Mouse (Mus musculus) limb, embryonic 12.5 days (tissue): ENCODE results near the gene Arrb2. TPM values are rescaled to one million over a fixed set of nuclear protein-coding genes. Genes with fewer than 3 reads are reported as not detected.

Experiments
- ATAC-seq: fragments of 200-750 bp; cut with Nextera tagmentation; 2 replicates; pipeline ENCODE4 v1.8.0; 2017; ENCODE audit warnings: low read depth, moderate TSS enrichment; ENCODE audit not compliant: insufficient number of reproducible peaks, insufficient read depth, low FRiP score, low TSS enrichment
- H3K27ac ChIP-seq: fragments of 300-500 bp; sonication (generic); 2 replicates; pipeline ENCODE4 v1.5.1; 2016; ENCODE audit warnings: mild to moderate bottlenecking, moderate library complexity
- H3K27me3 ChIP-seq: fragments of 300-500 bp; sonication (generic); 2 replicates; pipeline ENCODE4 v1.6.1; 2016; ENCODE audit warnings: mild to moderate bottlenecking, moderate library complexity
- H3K36me3 ChIP-seq: fragments of 300-500 bp; sonication (generic); 2 replicates; pipeline ENCODE4 v1.6.1; 2016; ENCODE audit warnings: mild to moderate bottlenecking, moderate library complexity
- H3K4me1 ChIP-seq: fragments of 300-500 bp; sonication (generic); replicated peaks from 2 replicates; pipeline ENCODE4 v1.6.1; 2016
- H3K4me2 ChIP-seq: fragments of 300-500 bp; sonication (generic); 2 replicates; pipeline ENCODE4 v1.6.1; 2016; ENCODE audit warnings: mild to moderate bottlenecking, moderate library complexity
- H3K4me3 ChIP-seq: fragments of 300-500 bp; sonication (generic); replicated peaks from 2 replicates; pipeline ENCODE4 v1.5.1; 2016; ENCODE audit warnings: mild to moderate bottlenecking
- H3K9ac ChIP-seq: fragments of 300-500 bp; sonication (generic); replicated peaks from 2 replicates; pipeline ENCODE4 v1.6.1; 2016; ENCODE audit warnings: mild to moderate bottlenecking, moderate library complexity
- H3K9me3 ChIP-seq: fragments of 300-500 bp; sonication (generic); 2 replicates; pipeline ENCODE4 v1.6.1; 2016; ENCODE audit warnings: mild to moderate bottlenecking, moderate library complexity
- WGBS: fragments of 180-500 bp; shearing (Covaris S2); methylation state at CpG from one replicate; pipeline ENCODE4 v1.1.7; 2016; 5-methylcytosine and 5-hydroxymethylcytosine counted together
- polyA plus RNA-seq: library from polyadenylated mRNA; unstranded; fragments of >200 nt; fragmentation: Nextera tagmentation; extraction: Ambion mirVana; gene quantifications from 2 replicates; pipeline ENCODE4 v1.2.1, GENCODE M21; 2016

Gene Arrb2
- polyA plus RNA-seq, 1 experiment from 2014 or later: 18.8 TPM

- ATAC-seq: no peak
- no peak overlapping the region for H3K4me3 ChIP-seq
- no peak overlapping the region for H3K4me2 ChIP-seq
- no peaks in the 10 kb centered on the region for H3K9me3 ChIP-seq
- WGBS: 81% methylated on average over 6 of the region's 6 CpGs
- H3K9ac ChIP-seq: no peak overlapping the region
- H3K4me1 ChIP-seq: 0 out of 2 replicates have a peak, but pooled peaks cover 3% of the 10 kb centered on the region
- H3K27me3 ChIP-seq: no peaks in the 10 kb centered on the region
- peaks cover 30% of the 10 kb centered on the region for H3K36me3 ChIP-seq
- no peak overlapping the region for H3K27ac ChIP-seq
These were observed 12.2 kb downstream of the Arrb2 start for GRCm38 (mm10) chr11:70444667-70445066.

- Histone ChIP-seq H3K4me1 (0 out of 2 replicates have a peak, but pooled peaks cover 3% of the 10 kb centered on the region), H3K27ac (no peak overlapping the region), H3K4me3 (no peak overlapping the region), H3K4me2 (no peak overlapping the region), H3K27me3 (no peaks in the 10 kb centered on the region), H3K9ac (no peak overlapping the region), H3K36me3 (peaks cover 9% of the 10 kb centered on the region; the same call in 1 of the 2 replicates), H3K9me3 (no peaks in the 10 kb centered on the region)
- no peak for ATAC-seq
- 43% methylated on average over 3 of the region's 3 CpGs for WGBS
These were observed 14.3 kb downstream of the Arrb2 start for GRCm38 (mm10) chr11:70446756-70447155.

GRCm38 (mm10) chr11:70447373-70447772, 14.9 kb downstream of the Arrb2 start:
- WGBS: 67% methylated on average over 1 of the region's 1 CpGs

GRCm38 (mm10) chr11:70450926-70451325, 18.5 kb downstream of the Arrb2 start:
- no peak for ATAC-seq
- WGBS: 85% methylated on average over 2 of the region's 2 CpGs
- peaks cover 11% of the 10 kb centered on the region for H3K36me3 ChIP-seq
- H3K4me1 ChIP-seq: peaks cover 19% of the 10 kb centered on the region; the same call in 1 of the 2 replicates
- no peak overlapping the region for H3K9ac ChIP-seq
- H3K27me3 ChIP-seq: no peaks in the 10 kb centered on the region
- H3K9me3 ChIP-seq: no peaks in the 10 kb centered on the region
- no peak overlapping the region for H3K27ac ChIP-seq
- no peak overlapping the region for H3K4me2 ChIP-seq
- no peak overlapping the region for H3K4me3 ChIP-seq

More at GRCm38 (mm10) chr11:70447373-70447772, 14.9 kb downstream of the Arrb2 start:
- H3K4me1 ChIP-seq: peaks cover 4% of the 10 kb centered on the region; the same call in 1 of the 2 replicates
- no peak overlapping the region for H3K9ac ChIP-seq
- H3K4me3 ChIP-seq: no peak overlapping the region
- H3K27me3 ChIP-seq: no peaks in the 10 kb centered on the region
- H3K36me3 ChIP-seq: peaks cover 3% of the 10 kb centered on the region; the same call in 1 of the 2 replicates
- ATAC-seq: no peak
- H3K27ac ChIP-seq: no peak overlapping the region
- no peak overlapping the region for H3K4me2 ChIP-seq
- H3K9me3 ChIP-seq: no peaks in the 10 kb centered on the region

GRCm38 (mm10) chr11:70451797-70452498, 19.5 kb downstream of the Arrb2 start, which contains the start of gene Med11:
Gene Med11, plus strand, starts transcription at chr11:70451919.
- H3K4me1 ChIP-seq: peaks cover 16% of the 10 kb centered on the region; the same call in 1 of the 2 replicates
- H3K36me3 ChIP-seq: peaks cover 11% of the 10 kb centered on the region
- H3K27me3 ChIP-seq: no peaks in the 10 kb centered on the region
- under 1% methylated on average over 46 of the region's 46 CpGs for WGBS
- ATAC-seq: peak; percentile 97
- peak within 1 kb of the TSS; percentile 77 for H3K9ac ChIP-seq
- no peaks in the 10 kb centered on the region for H3K9me3 ChIP-seq
- peak within 1 kb of the TSS; percentile 97 for H3K27ac ChIP-seq
- H3K4me3 ChIP-seq: peak within 1 kb of the TSS; percentile 61
- peak within 1 kb of the TSS; percentile 60 for H3K4me2 ChIP-seq

GRCm38 (mm10) chr11:70453261-70454044, 21.0 kb downstream of the Arrb2 start:
- Histone ChIP-seq H3K9ac (no peak overlapping the region), H3K4me2 (0 out of 2 replicates have a peak overlapping the region, but pooled peaks have one; percentile 60), H3K4me1 (peaks cover 16% of the 10 kb centered on the region; the same call in 1 of the 2 replicates), H3K27me3 (peaks cover under 1% of the 10 kb centered on the region), H3K4me3 (no peak overlapping the region), H3K36me3 (peaks cover 11% of the 10 kb centered on the region), H3K9me3 (no peaks in the 10 kb centered on the region), H3K27ac (no peak overlapping the region)
- 90% methylated on average over 9 of the region's 9 CpGs for WGBS
- ATAC-seq: no peak

- no peak within 1 kb of the TSS for H3K27ac ChIP-seq
- 18% methylated on average over 31 of the region's 32 CpGs for WGBS
These were observed 26.5 kb downstream of the Arrb2 start, which contains the start of gene Zmynd15 for GRCm38 (mm10) chr11:70458688-70459600. Gene Zmynd15, plus strand, starts transcription at chr11:70459433.

GRCm38 (mm10) chr11:70459601-70460101, 27.2 kb downstream of the Arrb2 start, which contains the start of gene Cxcl16:
Gene Cxcl16, minus strand, starts transcription at chr11:70459984.
- Histone ChIP-seq H3K36me3 (no peaks in the 10 kb centered on the region), H3K9me3 (no peaks in the 10 kb centered on the region), H3K27me3 (peaks cover 59% of the 10 kb centered on the region), H3K9ac (peak within 1 kb of the TSS; percentile 70), H3K4me2 (peak within 1 kb of the TSS; percentile 96), H3K4me3 (peak within 1 kb of the TSS; percentile 54), H3K27ac (no peak within 1 kb of the TSS), H3K4me1 (peaks cover 11% of the 10 kb centered on the region; the same call in 1 of the 2 replicates)
- no peak for ATAC-seq
- 3% methylated on average over 30 of the region's 30 CpGs for WGBS

More at GRCm38 (mm10) chr11:70458688-70459600, 26.5 kb downstream of the Arrb2 start, which contains the start of gene Zmynd15:
- Histone ChIP-seq H3K4me2 (peak within 1 kb of the TSS; percentile 96), H3K9me3 (no peaks in the 10 kb centered on the region), H3K27me3 (peaks cover 52% of the 10 kb centered on the region), H3K36me3 (peaks cover under 1% of the 10 kb centered on the region; the same call in 1 of the 2 replicates), H3K9ac (peak within 1 kb of the TSS; percentile 70), H3K4me3 (peak within 1 kb of the TSS; percentile 54), H3K4me1 (peaks cover 11% of the 10 kb centered on the region; the same call in 1 of the 2 replicates)
- no peak for ATAC-seq

- ATAC-seq: no peak
- H3K4me3 ChIP-seq: no peak overlapping the region
- H3K4me1 ChIP-seq: peaks cover 16% of the 10 kb centered on the region
- WGBS: 78% methylated on average over 5 of the region's 5 CpGs
- H3K9ac ChIP-seq: 0 out of 2 replicates have a peak overlapping the region, but pooled peaks have one; percentile 9
- H3K4me2 ChIP-seq: no peak overlapping the region
- no peaks in the 10 kb centered on the region for H3K9me3 ChIP-seq
- H3K27me3 ChIP-seq: peaks cover 83% of the 10 kb centered on the region
- H3K36me3 ChIP-seq: no peaks in the 10 kb centered on the region
- H3K27ac ChIP-seq: no peak overlapping the region
These were observed 31.5 kb downstream of the Arrb2 start for GRCm38 (mm10) chr11:70463970-70464369.

GRCm38 (mm10) chr11:70465211-70465610, 32.8 kb downstream of the Arrb2 start:
- Histone ChIP-seq H3K4me1 (peaks cover 10% of the 10 kb centered on the region), H3K27ac (no peak overlapping the region), H3K27me3 (peaks cover 70% of the 10 kb centered on the region), H3K36me3 (no peaks in the 10 kb centered on the region), H3K4me2 (peak overlapping the region; percentile 53), H3K9ac (peak overlapping the region; percentile 52; the same call in 1 of the 2 replicates), H3K9me3 (no peaks in the 10 kb centered on the region), H3K4me3 (peak overlapping the region; percentile 27)
- WGBS: 27% methylated on average over 16 of the region's 16 CpGs
- no peak for ATAC-seq
